Mouse (Mus musculus): ENCODE measurements around the gene Rpl10. TPM values are rescaled to one million over a fixed set of nuclear protein-coding genes. Genes with fewer than 3 reads are reported as not detected.
A peak's percentile ranks its signal among the peaks of the same experiment; 100 is the strongest.

Gene Rpl10
- 100 to 1,000 TPM; 395 to 419 TPM for total RNA-seq (2021)
- long read RNA-seq, experiment 1, partial matches to known transcripts = 1 of 5 reads
- long read RNA-seq, experiment 1, other reads (novel, unspliced or antisense) = 1 of 5 reads
- long read RNA-seq, experiment 2, transcript Rpl10-201 (7 exons, 799 nt) = major isoform, 10 of 24 reads
- long read RNA-seq, experiment 2, transcript Rpl10-202 (6 exons, 855 nt) = minor isoform, 6 of 24 reads
- long read RNA-seq, experiment 2, partial matches to known transcripts = 4 of 24 reads
- long read RNA-seq, experiment 2, other reads (novel, unspliced or antisense) = 3 of 24 reads

GRCm38 (mm10) chrX:74270062-74270901 lies at the start of gene Rpl10:
Gene Rpl10, plus strand, starts transcription at chrX:74270812.
- peak; percentile 68 for DNase-seq (ENCODE audit: low spot score in 2 of 2)

- no peak for DNase-seq (ENCODE audit: low spot score in 2 of 2)
Measured at GRCm38 (mm10) chrX:74230038-74230437, 40.6 kb upstream of the Rpl10 start.

GRCm38 (mm10) chrX:74233196-74233595 lies 37.4 kb upstream of the Rpl10 start:
- DNase-seq (ENCODE audit: low spot score in 2 of 2) = no peak

GRCm38 (mm10) chrX:74240332-74240731 lies 30.3 kb upstream of the Rpl10 start:
- no peak for DNase-seq (ENCODE audit: low spot score in 2 of 2)

GRCm38 (mm10) chrX:74243396-74243795 lies 27.2 kb upstream of the Rpl10 start:
- no peak for DNase-seq (ENCODE audit: low spot score in 2 of 2)

GRCm38 (mm10) chrX:74243807-74244206 lies 26.8 kb upstream of the Rpl10 start:
- DNase-seq (ENCODE audit: low spot score in 2 of 2) = no peak

GRCm38 (mm10) chrX:74244614-74245083 lies 26.0 kb upstream of the Rpl10 start:
- DNase-seq (ENCODE audit: low spot score in 2 of 2) = peak in 1 of 2 experiments; percentile 12

GRCm38 (mm10) chrX:74245107-74245506 lies 25.5 kb upstream of the Rpl10 start:
- DNase-seq (ENCODE audit: low spot score in 2 of 2) = no peak

- peak; percentile 55 to 69 for DNase-seq (ENCODE audit: low spot score in 2 of 2)
Measured at GRCm38 (mm10) chrX:74245687-74246086, 24.9 kb upstream of the Rpl10 start.

GRCm38 (mm10) chrX:74246213-74246681 lies 24.4 kb upstream of the Rpl10 start:
- DNase-seq (ENCODE audit: low spot score in 2 of 2) = peak; percentile 76

- DNase-seq (ENCODE audit: low spot score in 2 of 2) = no peak
Measured at GRCm38 (mm10) chrX:74246693-74247092, 23.9 kb upstream of the Rpl10 start.

GRCm38 (mm10) chrX:74248651-74249050 lies 22.0 kb upstream of the Rpl10 start:
- DNase-seq (ENCODE audit: low spot score in 2 of 2) = peak; percentile 46 to 61

GRCm38 (mm10) chrX:74249615-74250014 lies 21.0 kb upstream of the Rpl10 start, which contains the start of gene Flna:
Gene Flna, minus strand, starts transcription at chrX:74249820.
- peak; percentile 54 to 61 for DNase-seq (ENCODE audit: low spot score in 2 of 2)

GRCm38 (mm10) chrX:74254153-74254887 lies 16.3 kb upstream of the Rpl10 start, which contains the start of gene Emd:
Gene Emd, plus strand, starts transcription at chrX:74254687.
- DNase-seq (ENCODE audit: low spot score in 2 of 2) = peak; percentile 69 to 79

GRCm38 (mm10) chrX:74254888-74255565 lies 15.6 kb upstream of the Rpl10 start:
- DNase-seq (ENCODE audit: low spot score in 2 of 2) = no peak

- DNase-seq (ENCODE audit: low spot score in 2 of 2) = no peak
Measured at GRCm38 (mm10) chrX:74257746-74258145, 12.9 kb upstream of the Rpl10 start.

- DNase-seq (ENCODE audit: low spot score in 2 of 2) = no peak
Measured at GRCm38 (mm10) chrX:74269736-74270061, 913 bp upstream of the Rpl10 start.

GRCm38 (mm10) chrX:74270902-74271551 lies 415 bp downstream of the Rpl10 start:
- DNase-seq (ENCODE audit: low spot score in 2 of 2) = no peak

GRCm38 (mm10) chrX:74273422-74274322 lies 3.1 kb downstream of the Rpl10 start:
- DNase-seq (ENCODE audit: low spot score in 2 of 2) = no peak
